Mouse (Mus musculus) kidney, postnatal 0 days (tissue): ENCODE data around the gene Caps2. TPM values are rescaled to one million over a fixed set of nuclear protein-coding genes. Genes with fewer than 3 reads are reported as not detected.

Experiments used
- ATAC-seq: fragments of 200-750 bp; cut with Nextera tagmentation; replicated peaks from 2 replicates; pipeline ENCODE4 v1.8.0; 2017; ENCODE audit warnings: low read depth, moderate number of reproducible peaks, moderate TSS enrichment, moderate library complexity; ENCODE audit not compliant: low FRiP score
- DNase-seq: peaks from one replicate; pipeline ENCODE4 v3.0.0-alpha.2; 2016; ENCODE audit warnings: low spot score
- H3K27ac ChIP-seq: fragments of 300-500 bp; sonication (generic); 2 replicates; pipeline ENCODE4 v1.5.1; 2014; ENCODE audit warnings: mild to moderate bottlenecking
- H3K27me3 ChIP-seq: fragments of 300-500 bp; sonication (generic); 2 replicates; pipeline ENCODE4 v1.6.1; 2014; ENCODE audit warnings: low read length, mixed read lengths; ENCODE audit not compliant: insufficient read depth
- H3K36me3 ChIP-seq: fragments of 300-500 bp; sonication (generic); 2 replicates; pipeline ENCODE4 v1.6.1; 2014; ENCODE audit warnings: low read length, mixed read lengths; ENCODE audit not compliant: insufficient read depth
- H3K4me1 ChIP-seq: fragments of 300-500 bp; sonication (generic); replicated peaks from 2 replicates; pipeline ENCODE4 v1.6.1; 2014; ENCODE audit warnings: antibody characterized with exemption, low read length, mixed read lengths; ENCODE audit not compliant: insufficient read depth
- H3K4me2 ChIP-seq: fragments of 300-500 bp; sonication (generic); 2 replicates; pipeline ENCODE4 v1.6.1; 2014; ENCODE audit warnings: mild to moderate bottlenecking, low read length, moderate library complexity, mixed read lengths
- H3K4me3 ChIP-seq: fragments of 300-500 bp; sonication (generic); replicated peaks from 2 replicates; pipeline ENCODE4 v1.5.1; 2014; ENCODE audit warnings: low read depth, low read length
- H3K9ac ChIP-seq: fragments of 300-500 bp; sonication (generic); 2 replicates; pipeline ENCODE4 v1.6.1; 2014; ENCODE audit warnings: low read depth, low read length
- H3K9me3 ChIP-seq: fragments of 300-500 bp; sonication (generic); replicated peaks from 2 replicates; pipeline ENCODE4 v1.6.1; 2016; ENCODE audit warnings: low read length, inconsistent platforms, mixed read lengths
- CTCF ChIP-seq: IDR thresholded peaks from 2 replicates; pipeline ENCODE4 v1.5.1; 2016; ENCODE audit warnings: antibody characterized with exemption, low read depth, mild to moderate bottlenecking, moderate library complexity
- WGBS: fragments of 180-500 bp; shearing (Covaris S2); extraction: QIAGEN DNeasy Blood & Tissue Kit; methylation state at CpG from one replicate; pipeline ENCODE4 v1.1.7; 2014; 5-methylcytosine and 5-hydroxymethylcytosine counted together
- polyA plus RNA-seq: library from polyadenylated mRNA; unstranded; fragments of >200 nt; fragmentation: Nextera tagmentation; extraction: Ambion mirVana; gene quantifications from 2 replicates; pipeline ENCODE4 v1.2.1, GENCODE M21; 2015

Caps2 gene
- polyA plus RNA-seq, 1 experiment from 2014 or later: 1.0 TPM

- Histone ChIP-seq H3K27me3 (no peaks in the 10 kb centered on the region), H3K4me3 (no peak overlapping the region), H3K4me1 (no peaks in the 10 kb centered on the region), H3K36me3 (no peaks in the 10 kb centered on the region), H3K27ac (no peak overlapping the region), H3K9ac (no peak overlapping the region), H3K9me3 (no peaks in the 10 kb centered on the region), H3K4me2 (no peak overlapping the region)
- TF ChIP-seq CTCF: no peak
- WGBS: 41% methylated on average over 2 of the region's 2 CpGs
- DNase-seq: peak; percentile 9
- no peak for ATAC-seq
Observed at GRCm38 (mm10) chr10:112248273-112248672, 84.9 kb downstream of the Caps2 start.

- ATAC-seq (no peak), DNase-seq (no peak)
- H3K4me3 ChIP-seq: no peak overlapping the region
- no peaks in the 10 kb centered on the region for H3K4me1 ChIP-seq
- no peak overlapping the region for H3K9ac ChIP-seq
- no peaks in the 10 kb centered on the region for H3K9me3 ChIP-seq
- whole genome bisulfite sequencing: 75% methylated on average over 3 of the region's 3 CpGs
- H3K4me2 ChIP-seq: no peak overlapping the region
- TF ChIP-seq CTCF: no peak
- H3K27me3 ChIP-seq: no peaks in the 10 kb centered on the region
- no peak overlapping the region for H3K27ac ChIP-seq
- no peaks in the 10 kb centered on the region for H3K36me3 ChIP-seq
Observed at GRCm38 (mm10) chr10:112263467-112263866, 100.0 kb downstream of the Caps2 start.

Other genes starting within 250 kb of the Caps2 start
- gene Krr1, start 191.0 kb upstream of the Caps2 start, polyA plus RNA-seq: 32.0 and 37.1 TPM in 2 replicates
- gene Glipr1, start 161.0 kb upstream of the Caps2 start, polyA plus RNA-seq: 1.3 and 2.4 TPM in 2 replicates
- gene Glipr1l1, start 103.4 kb upstream of the Caps2 start, polyA plus RNA-seq: not detected in 2 replicates
- gene Glipr1l2, start 80.3 kb upstream of the Caps2 start, polyA plus RNA-seq: not detected in 2 replicates
- gene Glipr1l3, start 3.3 kb upstream of the Caps2 start, polyA plus RNA-seq: not detected in 2 replicates
- 7.7 and 7.9 TPM in 2 replicates for gene Kcnc2, start 107.5 kb downstream of the Caps2 start, polyA plus RNA-seq